Mouse (Mus musculus): ENCODE data around the gene Dtx3l.
"Not testable (repeated sequence)": the region's sequence is repeated elsewhere in the genome, so short reads cannot be mapped to it uniquely, and the experiment has no call there.

DNA sequence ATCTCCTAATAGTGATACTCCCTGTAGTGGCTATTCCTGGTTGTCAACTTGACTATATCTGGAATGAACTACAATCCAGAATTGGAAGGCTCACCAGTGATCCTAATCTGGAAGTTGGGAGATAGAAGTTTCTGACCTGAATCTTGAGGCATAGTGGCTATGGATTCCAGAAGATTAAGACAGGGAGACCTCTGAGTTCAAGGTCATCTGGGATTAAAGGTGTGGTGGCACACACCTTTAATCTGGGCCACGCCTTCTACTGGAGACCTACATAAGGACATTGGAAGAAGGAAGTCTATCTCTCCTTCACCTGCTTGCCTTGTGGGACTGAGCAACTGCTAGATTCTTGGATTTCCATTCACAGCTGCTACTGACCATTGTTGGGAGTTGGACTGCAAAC, 39.5 kb upstream of the Dtx3l start, which contains the start of gene Kpna1:
- TF ChIP-seq CTCF, EP300 (IDR thresholded peaks at IDR 0.05): not testable (repeated sequence)
